Mouse (Mus musculus): ENCODE results near the gene Adgrg3. TPM values are rescaled to one million over a fixed set of nuclear protein-coding genes. Genes with fewer than 3 reads are reported as not detected.

Gene Adgrg3
- polyA plus RNA-seq, 1 experiment from 2014 or later, result 4.5 TPM

GRCm38 (mm10) chr8:94990598-94991453 lies 26.7 kb upstream of the Adgrg3 start:
- Histone ChIP-seq H3K27ac (ENCODE audit: low read depth, low read length) (no peak overlapping the region), H3K36me3 (ENCODE audit: control insufficient read depth, insufficient read depth, low read length) (no peaks in the 10 kb centered on the region), H3K27me3 (ENCODE audit: control insufficient read depth, insufficient read depth, low read length) (no peaks in the 10 kb centered on the region; the same call in 1 of the 2 replicates), H3K4me3 (ENCODE audit: low read depth, low read length) (no peak overlapping the region), H3K9ac (ENCODE audit: low read depth, low read length) (no peak overlapping the region), H3K9me3 (replicated peaks; ENCODE audit: control insufficient read depth, low read length) (no peaks in the 10 kb centered on the region), H3K4me2 (no peak overlapping the region), H3K4me1 (ENCODE audit: control insufficient read depth, insufficient read depth, low read length) (peaks cover 26% of the 10 kb centered on the region)
- 57% methylated on average over 11 of the region's 11 CpGs for WGBS (ENCODE audit: insufficient replicate concordance)
- ATAC-seq (replicated peaks; ENCODE audit: insufficient number of reproducible peaks, low FRiP score, low TSS enrichment), result no peak

- ATAC-seq (replicated peaks; ENCODE audit: insufficient number of reproducible peaks, low FRiP score, low TSS enrichment), result no peak
- H3K4me3 ChIP-seq (ENCODE audit: low read depth, low read length), result no peak overlapping the region
- H3K27me3 ChIP-seq (ENCODE audit: control insufficient read depth, insufficient read depth, low read length), result no peaks in the 10 kb centered on the region; the same call in 1 of the 2 replicates
- H3K4me1 ChIP-seq (ENCODE audit: control insufficient read depth, insufficient read depth, low read length), result peaks cover 24% of the 10 kb centered on the region
- 76% methylated on average over 9 of the region's 9 CpGs for WGBS (ENCODE audit: insufficient replicate concordance)
- H3K4me2 ChIP-seq, result no peak overlapping the region
- no peak overlapping the region for H3K27ac ChIP-seq (ENCODE audit: low read depth, low read length)
- no peaks in the 10 kb centered on the region for H3K9me3 ChIP-seq (replicated peaks; ENCODE audit: control insufficient read depth, low read length)
- H3K9ac ChIP-seq (ENCODE audit: low read depth, low read length), result no peak overlapping the region
- H3K36me3 ChIP-seq (ENCODE audit: control insufficient read depth, insufficient read depth, low read length), result no peaks in the 10 kb centered on the region
These were observed 26.0 kb upstream of the Adgrg3 start for GRCm38 (mm10) chr8:94991454-94991994.

- H3K27me3 ChIP-seq (ENCODE audit: control insufficient read depth, insufficient read depth, low read length), result no peaks in the 10 kb centered on the region; the same call in 1 of the 2 replicates
- no peak for ATAC-seq (replicated peaks; ENCODE audit: insufficient number of reproducible peaks, low FRiP score, low TSS enrichment)
- no peaks in the 10 kb centered on the region for H3K36me3 ChIP-seq (ENCODE audit: control insufficient read depth, insufficient read depth, low read length)
- 88% methylated on average over 4 of the region's 4 CpGs for WGBS (ENCODE audit: insufficient replicate concordance)
- no peak overlapping the region for H3K4me3 ChIP-seq (ENCODE audit: low read depth, low read length)
- H3K9me3 ChIP-seq (replicated peaks; ENCODE audit: control insufficient read depth, low read length), result no peaks in the 10 kb centered on the region
- H3K4me2 ChIP-seq, result no peak overlapping the region
- H3K9ac ChIP-seq (ENCODE audit: low read depth, low read length), result no peak overlapping the region
- no peak overlapping the region for H3K27ac ChIP-seq (ENCODE audit: low read depth, low read length)
- H3K4me1 ChIP-seq (ENCODE audit: control insufficient read depth, insufficient read depth, low read length), result peaks cover 19% of the 10 kb centered on the region
These were observed 25.5 kb upstream of the Adgrg3 start for GRCm38 (mm10) chr8:94992010-94992409.

GRCm38 (mm10) chr8:94992534-94992933 lies 25.0 kb upstream of the Adgrg3 start:
- Histone ChIP-seq H3K4me3 (ENCODE audit: low read depth, low read length) (no peak overlapping the region), H3K27ac (ENCODE audit: low read depth, low read length) (no peak overlapping the region), H3K27me3 (ENCODE audit: control insufficient read depth, insufficient read depth, low read length) (no peaks in the 10 kb centered on the region; the same call in 1 of the 2 replicates), H3K9ac (ENCODE audit: low read depth, low read length) (no peak overlapping the region), H3K36me3 (ENCODE audit: control insufficient read depth, insufficient read depth, low read length) (no peaks in the 10 kb centered on the region), H3K9me3 (replicated peaks; ENCODE audit: control insufficient read depth, low read length) (no peaks in the 10 kb centered on the region), H3K4me1 (ENCODE audit: control insufficient read depth, insufficient read depth, low read length) (peaks cover 18% of the 10 kb centered on the region), H3K4me2 (no peak overlapping the region)
- whole genome bisulfite sequencing (ENCODE audit: insufficient replicate concordance), result 51% methylated on average over 5 of the region's 5 CpGs
- no peak for ATAC-seq (replicated peaks; ENCODE audit: insufficient number of reproducible peaks, low FRiP score, low TSS enrichment)

- H3K27ac ChIP-seq (ENCODE audit: low read depth, low read length), result no peak overlapping the region
- H3K9me3 ChIP-seq (replicated peaks; ENCODE audit: control insufficient read depth, low read length), result no peaks in the 10 kb centered on the region
- peaks cover 18% of the 10 kb centered on the region for H3K4me1 ChIP-seq (ENCODE audit: control insufficient read depth, insufficient read depth, low read length)
- H3K36me3 ChIP-seq (ENCODE audit: control insufficient read depth, insufficient read depth, low read length), result no peaks in the 10 kb centered on the region
- ATAC-seq (replicated peaks; ENCODE audit: insufficient number of reproducible peaks, low FRiP score, low TSS enrichment), result no peak
- H3K4me3 ChIP-seq (ENCODE audit: low read depth, low read length), result no peak overlapping the region
- H3K9ac ChIP-seq (ENCODE audit: low read depth, low read length), result no peak overlapping the region
- no peaks in the 10 kb centered on the region; the same call in 1 of the 2 replicates for H3K27me3 ChIP-seq (ENCODE audit: control insufficient read depth, insufficient read depth, low read length)
- WGBS (ENCODE audit: insufficient replicate concordance), result 74% methylated on average over 9 of the region's 9 CpGs
- no peak overlapping the region for H3K4me2 ChIP-seq
These were observed 24.3 kb upstream of the Adgrg3 start for GRCm38 (mm10) chr8:94992996-94993724.

- Histone ChIP-seq H3K36me3 (ENCODE audit: control insufficient read depth, insufficient read depth, low read length) (no peaks in the 10 kb centered on the region), H3K4me3 (ENCODE audit: low read depth, low read length) (no peak overlapping the region), H3K27me3 (ENCODE audit: control insufficient read depth, insufficient read depth, low read length) (no peaks in the 10 kb centered on the region; the same call in 1 of the 2 replicates), H3K4me1 (ENCODE audit: control insufficient read depth, insufficient read depth, low read length) (peaks cover 21% of the 10 kb centered on the region), H3K9ac (ENCODE audit: low read depth, low read length) (0 out of 2 replicates have a peak overlapping the region, but pooled peaks have one; percentile 29), H3K9me3 (replicated peaks; ENCODE audit: control insufficient read depth, low read length) (no peaks in the 10 kb centered on the region), H3K4me2 (no peak overlapping the region), H3K27ac (ENCODE audit: low read depth, low read length) (no peak overlapping the region)
- WGBS (ENCODE audit: insufficient replicate concordance), result 12% methylated on average over 14 of the region's 14 CpGs
- ATAC-seq (replicated peaks; ENCODE audit: insufficient number of reproducible peaks, low FRiP score, low TSS enrichment), result peak; percentile 39; the same call in 1 of the 2 replicates
These were observed 23.5 kb upstream of the Adgrg3 start for GRCm38 (mm10) chr8:94994006-94994405.

GRCm38 (mm10) chr8:94994510-94994909 lies 23.0 kb upstream of the Adgrg3 start:
- Histone ChIP-seq H3K4me3 (ENCODE audit: low read depth, low read length) (no peak overlapping the region), H3K27ac (ENCODE audit: low read depth, low read length) (no peak overlapping the region), H3K27me3 (ENCODE audit: control insufficient read depth, insufficient read depth, low read length) (no peaks in the 10 kb centered on the region; the same call in 1 of the 2 replicates), H3K36me3 (ENCODE audit: control insufficient read depth, insufficient read depth, low read length) (no peaks in the 10 kb centered on the region), H3K4me1 (ENCODE audit: control insufficient read depth, insufficient read depth, low read length) (peaks cover 21% of the 10 kb centered on the region), H3K9me3 (replicated peaks; ENCODE audit: control insufficient read depth, low read length) (no peaks in the 10 kb centered on the region), H3K9ac (ENCODE audit: low read depth, low read length) (no peak overlapping the region), H3K4me2 (no peak overlapping the region)
- no peak for ATAC-seq (replicated peaks; ENCODE audit: insufficient number of reproducible peaks, low FRiP score, low TSS enrichment)
- 52% methylated on average over 1 of the region's 1 CpGs for WGBS (ENCODE audit: insufficient replicate concordance)

- H3K27ac ChIP-seq (ENCODE audit: low read depth, low read length), result no peak overlapping the region
- no peak for ATAC-seq (replicated peaks; ENCODE audit: insufficient number of reproducible peaks, low FRiP score, low TSS enrichment)
- H3K27me3 ChIP-seq (ENCODE audit: control insufficient read depth, insufficient read depth, low read length), result no peaks in the 10 kb centered on the region; the same call in 1 of the 2 replicates
- no peak overlapping the region for H3K4me2 ChIP-seq
- peaks cover 21% of the 10 kb centered on the region for H3K4me1 ChIP-seq (ENCODE audit: control insufficient read depth, insufficient read depth, low read length)
- 79% methylated on average over 5 of the region's 5 CpGs for WGBS (ENCODE audit: insufficient replicate concordance)
- no peak overlapping the region for H3K4me3 ChIP-seq (ENCODE audit: low read depth, low read length)
- H3K9ac ChIP-seq (ENCODE audit: low read depth, low read length), result no peak overlapping the region
- H3K9me3 ChIP-seq (replicated peaks; ENCODE audit: control insufficient read depth, low read length), result no peaks in the 10 kb centered on the region
- no peaks in the 10 kb centered on the region for H3K36me3 ChIP-seq (ENCODE audit: control insufficient read depth, insufficient read depth, low read length)
These were observed 22.1 kb upstream of the Adgrg3 start for GRCm38 (mm10) chr8:94995336-94995893.
